Comparison of ENCODE assay signal across 8 mouse cellular contexts in genomic region chr3:142168863-142169521, GRCm38 (mm10). TPM values are rescaled to one million over a fixed set of nuclear protein-coding genes. Genes with fewer than 3 reads are reported as not detected.
DNase-seq lines count a peak whose midpoint lies in the region; ATAC-seq and TF ChIP-seq lines count a peak whose summit lies in the region.

Gene Bmpr1b, minus strand, starts transcription at chr3:142169425.

- H3K27me3 ChIP-seq in heart, embryonic 10.5 days (ENCODE audit: insufficient read depth, poor library complexity, severe bottlenecking): peaks cover 55% of the 10 kb centered on the region
- H3K27me3 ChIP-seq in kidney, embryonic 14.5 days (ENCODE audit: control insufficient read depth, insufficient read depth, low read length): peaks cover 5% of the 10 kb centered on the region; the same call in 1 of the 2 replicates
- peaks cover 16% of the 10 kb centered on the region for H3K27me3 ChIP-seq in limb, embryonic 14.5 days (ENCODE audit: control insufficient read depth, insufficient read depth, low read length)
- 0 out of 2 replicates have a peak, but pooled peaks cover 7% of the 10 kb centered on the region for H3K27me3 ChIP-seq in midbrain, postnatal 0 days (ENCODE audit: insufficient read depth, low read length)
- no peaks in the 10 kb centered on the region for H3K27me3 ChIP-seq in testis, adult 2 months (ENCODE audit: control insufficient read depth, insufficient read depth, low read length)

- H3K4me1 ChIP-seq in embryonic fibroblast, embryonic 13.5 days (ENCODE audit: control insufficient read depth, insufficient read depth, low read length): peaks cover 3% of the 10 kb centered on the region; the same call in 1 of the 2 replicates
- 0 out of 2 replicates have a peak, but pooled peaks cover 12% of the 10 kb centered on the region for H3K4me1 ChIP-seq in heart, embryonic 10.5 days
- peaks cover 11% of the 10 kb centered on the region; the same call in 1 of the 2 replicates for H3K4me1 ChIP-seq in kidney, embryonic 14.5 days (ENCODE audit: control insufficient read depth, insufficient read depth, low read length)
- H3K4me1 ChIP-seq in limb, embryonic 14.5 days (ENCODE audit: control insufficient read depth, insufficient read depth, low read length): no peaks in the 10 kb centered on the region; the same call in none of the 2 replicates
- no peaks in the 10 kb centered on the region for H3K4me1 ChIP-seq in midbrain, postnatal 0 days (ENCODE audit: insufficient read depth, low read length)
- H3K4me1 ChIP-seq in testis, adult 2 months (ENCODE audit: control insufficient read depth, insufficient read depth, low read length): peaks cover 13% of the 10 kb centered on the region

- under 1% methylated on average over 59 of the region's 65 CpGs for WGBS in heart, embryonic 10.5 days
- WGBS in kidney, embryonic 14.5 days: under 1% methylated on average over 50 of the region's 65 CpGs
- under 1% methylated on average over 54 of the region's 65 CpGs for WGBS in limb, embryonic 14.5 days
- WGBS in midbrain, postnatal 0 days: under 1% methylated on average over 42 of the region's 65 CpGs

- peak within 1 kb of the TSS; percentile 65 for H3K4me3 ChIP-seq in embryonic fibroblast, embryonic 13.5 days (ENCODE audit: insufficient read depth, low read length)
- peak within 1 kb of the TSS; percentile 76 for H3K4me3 ChIP-seq in heart, embryonic 10.5 days
- H3K4me3 ChIP-seq in kidney, embryonic 14.5 days (ENCODE audit: low read length): peak within 1 kb of the TSS; percentile 74
- peak within 1 kb of the TSS; percentile 75 for H3K4me3 ChIP-seq in limb, embryonic 14.5 days (replicated peaks; ENCODE audit: low read length)
- H3K4me3 ChIP-seq in midbrain, postnatal 0 days (ENCODE audit: low read depth, low read length): peak within 1 kb of the TSS; percentile 46
- peak within 1 kb of the TSS; percentile 65 for H3K4me3 ChIP-seq in testis, adult 2 months (ENCODE audit: control insufficient read depth, low read depth, low read length)

- peak; percentile 92 for ATAC-seq in kidney, embryonic 14.5 days (ENCODE audit: low FRiP score, low TSS enrichment)
- ATAC-seq in limb, embryonic 14.5 days (ENCODE audit: low FRiP score, low read depth): peak; percentile 80
- peak; percentile 92 for ATAC-seq in midbrain, postnatal 0 days (ENCODE audit: low FRiP score)
- no peak for ATAC-seq in CD4-positive, CD25-positive, alpha-beta regulatory T cell, adult 4 months

- H3K27ac ChIP-seq in embryonic fibroblast, embryonic 13.5 days (ENCODE audit: insufficient read depth, low read length): no peak within 1 kb of the TSS
- peak within 1 kb of the TSS; percentile 89 for H3K27ac ChIP-seq in heart, embryonic 10.5 days
- peak within 1 kb of the TSS; percentile 64 for H3K27ac ChIP-seq in kidney, embryonic 14.5 days (ENCODE audit: low read depth, low read length)
- peak within 1 kb of the TSS; percentile 87 for H3K27ac ChIP-seq in limb, embryonic 14.5 days (replicated peaks; ENCODE audit: low read depth, low read length)
- no peak within 1 kb of the TSS for H3K27ac ChIP-seq in midbrain, postnatal 0 days (ENCODE audit: low read depth, low read length)
- H3K27ac ChIP-seq in testis, adult 2 months (ENCODE audit: control insufficient read depth, insufficient read depth, low read depth, low read length): no peak within 1 kb of the TSS

- no peaks in the 10 kb centered on the region for H3K36me3 ChIP-seq in heart, embryonic 10.5 days
- no peaks in the 10 kb centered on the region for H3K36me3 ChIP-seq in kidney, embryonic 14.5 days (ENCODE audit: control insufficient read depth, insufficient read depth, low read length)
- no peaks in the 10 kb centered on the region for H3K36me3 ChIP-seq in limb, embryonic 14.5 days (ENCODE audit: control insufficient read depth, insufficient read depth, low read length)
- H3K36me3 ChIP-seq in midbrain, postnatal 0 days (ENCODE audit: insufficient read depth, low read length): no peaks in the 10 kb centered on the region
- H3K36me3 ChIP-seq in testis, adult 2 months (ENCODE audit: control insufficient read depth, insufficient read depth, low read length): no peaks in the 10 kb centered on the region

- peak within 1 kb of the TSS; percentile 86 for H3K4me2 ChIP-seq in kidney, embryonic 14.5 days (replicated peaks; ENCODE audit: low read depth, low read length)
- peak within 1 kb of the TSS; percentile 80 for H3K4me2 ChIP-seq in limb, embryonic 14.5 days (replicated peaks; ENCODE audit: low read depth, low read length, severe bottlenecking)
- H3K4me2 ChIP-seq in midbrain, postnatal 0 days (ENCODE audit: low read depth, low read length, poor library complexity, severe bottlenecking): peak within 1 kb of the TSS; percentile 97

- 0 out of 2 replicates have a peak, but pooled peaks have one; percentile 14 for TF ChIP-seq POLR2A in brain, embryonic 14.5 days (IDR thresholded peaks at IDR 0.05; ENCODE audit: borderline replicate concordance, extremely low read depth, insufficient read depth, insufficient read length, poor library complexity, severe bottlenecking)
- TF ChIP-seq POLR2A in embryonic fibroblast, embryonic 13.5 days (IDR thresholded peaks at IDR 0.05; ENCODE audit: low read depth, low read length): peak; percentile 37; the same call in 1 of the 2 replicates
- TF ChIP-seq POLR2A in limb, embryonic 14.5 days (IDR thresholded peaks at IDR 0.05; ENCODE audit: borderline replicate concordance, extremely low read depth, insufficient read depth, insufficient read length): 0 out of 2 replicates have a peak, but pooled peaks have one; percentile 15
- no peak for TF ChIP-seq POLR2A in testis, adult 2 months (IDR thresholded peaks at IDR 0.05; ENCODE audit: control insufficient read depth, low read depth, low read length)

- peak; percentile 93 for DNase-seq in brain, embryonic 14.5 days (ENCODE audit: low read depth)
- DNase-seq in heart, embryonic 10.5 days (ENCODE audit: low spot score): peak; percentile 81
- peak; percentile 81 for DNase-seq in limb, embryonic 14.5 days (ENCODE audit: low spot score)
- peak; percentile 88 for DNase-seq in midbrain, postnatal 0 days (ENCODE audit: low spot score)

- H3K9ac ChIP-seq in kidney, embryonic 14.5 days (ENCODE audit: low read depth, low read length): peak within 1 kb of the TSS; percentile 82
- peak within 1 kb of the TSS; percentile 84 for H3K9ac ChIP-seq in limb, embryonic 14.5 days (ENCODE audit: low read depth, low read length, severe bottlenecking)
- H3K9ac ChIP-seq in midbrain, postnatal 0 days (replicated peaks; ENCODE audit: low read length, poor library complexity, severe bottlenecking): peak within 1 kb of the TSS; percentile 55

- peak; percentile 49 for TF ChIP-seq CTCF in brain, embryonic 14.5 days (IDR thresholded peaks at IDR 0.05; ENCODE audit: borderline replicate concordance, extremely low read depth, insufficient read depth, insufficient read length)
- peak; percentile 45; the same call in 1 of the 2 replicates for TF ChIP-seq CTCF in embryonic fibroblast, embryonic 13.5 days (IDR thresholded peaks at IDR 0.05; ENCODE audit: borderline replicate concordance, insufficient read depth, low read length)
- TF ChIP-seq CTCF in midbrain, postnatal 0 days (IDR thresholded peaks at IDR 0.05): peak; percentile 67
- no peak for TF ChIP-seq CTCF in testis, adult 2 months (IDR thresholded peaks at IDR 0.05; ENCODE audit: control insufficient read depth, insufficient read depth, insufficient replicate concordance, low read depth, low read length)

- no peaks in the 10 kb centered on the region for H3K9me3 ChIP-seq in heart, embryonic 10.5 days
- H3K9me3 ChIP-seq in kidney, embryonic 14.5 days (ENCODE audit: control insufficient read depth, low read length): no peaks in the 10 kb centered on the region
- H3K9me3 ChIP-seq in limb, embryonic 14.5 days (ENCODE audit: control insufficient read depth, low read length): no peaks in the 10 kb centered on the region
- no peaks in the 10 kb centered on the region for H3K9me3 ChIP-seq in midbrain, postnatal 0 days (ENCODE audit: low read length)

RNA-seq across cellular contexts. Expression of gene Bmpr1b, which starts in this region (rescaled TPM):
- polyA plus RNA-seq in brain, embryonic 14.5 days (2012; rRNA removed): 2.5 and 2.9 TPM in 2 replicates
- polyA plus RNA-seq in embryonic fibroblast, embryonic 13.5 days (2011; ENCODE audit: insufficient read length, low read depth, missing spikeins): 9.2 and 10.4 TPM in 2 replicates
- polyA plus RNA-seq in heart, embryonic 10.5 days (2016; fragmentation: Nextera tagmentation; extraction: Ambion mirVana): 3.8 and 3.9 TPM in 2 replicates
- polyA plus RNA-seq in kidney, embryonic 14.5 days (2014; fragmentation: Nextera tagmentation; extraction: Ambion mirVana): 4.8 and 12.3 TPM in 2 replicates
- 7.4 and 8.8 TPM in 2 replicates for polyA plus RNA-seq in limb, embryonic 14.5 days (2012; rRNA removed)
- polyA plus RNA-seq in limb, embryonic 14.5 days (2014; fragmentation: Nextera tagmentation; extraction: Ambion mirVana): 11.7 and 13.8 TPM in 2 replicates
- total RNA-seq in midbrain, postnatal 0 days (2014; rRNA removed): 7.9 and 9.6 TPM in 2 replicates
- 2.4 and 3.3 TPM in 2 replicates for polyA plus RNA-seq in midbrain, postnatal 0 days (2015; fragmentation: Nextera tagmentation; extraction: Ambion mirVana)
- 0.10 and 0.51 TPM in 2 replicates for polyA plus RNA-seq in testis, adult 2 months (2012; rRNA removed)
- polyA plus RNA-seq in CD4-positive, CD25-positive, alpha-beta regulatory T cell, adult 4 months (2017; shearing (Covaris generic)): not detected

Comparison
In these comparisons a context has a peak if more than half of its experiments do, and no peak if none do; other contexts are left out.
1. H3K27ac ChIP-seq: peak in heart, embryonic 10.5 days (single experiment), kidney, embryonic 14.5 days (single experiment) and limb, embryonic 14.5 days (single experiment); none in embryonic fibroblast, embryonic 13.5 days (single experiment), midbrain, postnatal 0 days (single experiment) and testis, adult 2 months (single experiment).
2. Peak in every context shown above with its lines, with median percentiles within 50 percentile points of each other: DNase-seq, H3K4me3 ChIP-seq, H3K4me2 ChIP-seq and H3K9ac ChIP-seq.